In genomic region chr11:115876438-115876837, GRCm38 (mm10) we compare ENCODE assay signal across 20 mouse cellular contexts. TPM values are rescaled to one million over a fixed set of nuclear protein-coding genes. Genes with fewer than 3 reads are reported as not detected.
DNase-seq lines count a peak whose midpoint lies in the region; ATAC-seq and TF ChIP-seq lines count a peak whose summit lies in the region.
"Had no signal": no experiment of that assay in that cellular context is flagged by ENCODE, and none has a peak within 500 bp of the region (broad histone marks: within the 10 kb centered on the region; RNA-seq: fewer than 3 reads in every experiment).

No protein-coding gene starts in this region.

- H3K9ac ChIP-seq in liver, embryonic 14.5 days (replicated peaks): no peak overlapping the region
- no peak overlapping the region for H3K9ac ChIP-seq in liver, embryonic 12.5 days
- H3K9ac ChIP-seq in CH12.LX (ENCODE audit: insufficient read depth, low read depth): no peak overlapping the region
- H3K9ac ChIP-seq in intestine, embryonic 15.5 days: no peak overlapping the region
- H3K9ac ChIP-seq: embryonic facial prominence, embryonic 15.5 days; limb, embryonic 12.5 days; midbrain, embryonic 13.5 days had no signal

- no peak overlapping the region for H3K4me3 ChIP-seq in liver, embryonic 14.5 days (ENCODE audit: insufficient read depth in 1 of 2, low read depth in 2 of 2, low read length in 2 of 2)
- H3K4me3 ChIP-seq in liver, embryonic 12.5 days: no peak overlapping the region
- H3K4me3 ChIP-seq in CH12.LX (replicated peaks in 1 of 3; ENCODE audit: low read depth in 2 of 3, low read length in 2 of 3, poor library complexity in 1 of 3): no peak overlapping the region
- no peak overlapping the region for H3K4me3 ChIP-seq in intestine, embryonic 15.5 days (replicated peaks)
- H3K4me3 ChIP-seq: embryonic facial prominence, embryonic 15.5 days; forebrain, embryonic 10.5 days; limb, embryonic 12.5 days; midbrain, embryonic 13.5 days had no signal

- H3K4me1 ChIP-seq in liver, embryonic 14.5 days (replicated peaks; ENCODE audit: control insufficient read depth in 2 of 2, insufficient read depth in 2 of 2, low read length in 1 of 2): peaks cover 0 to 14% of the 10 kb centered on the region in 2 experiments; a peak in 2 of 4 replicates
- peaks cover 25% of the 10 kb centered on the region for H3K4me1 ChIP-seq in liver, embryonic 12.5 days
- peaks cover 5 to 20% of the 10 kb centered on the region in 2 experiments; a peak in 3 of 4 replicates for H3K4me1 ChIP-seq in CH12.LX (ENCODE audit: control insufficient read depth in 1 of 2, insufficient read depth in 2 of 2)
- peaks cover 21% of the 10 kb centered on the region for H3K4me1 ChIP-seq in intestine, embryonic 15.5 days (replicated peaks)
- H3K4me1 ChIP-seq: embryonic facial prominence, embryonic 15.5 days; limb, embryonic 12.5 days; midbrain, embryonic 13.5 days had no signal

- H3K79me2 ChIP-seq in CH12.LX (replicated peaks; ENCODE audit: control insufficient read depth, extremely low read depth, insufficient read depth, poor library complexity, severe bottlenecking): no peaks in the 10 kb centered on the region

- TF ChIP-seq CTCF in liver, embryonic 14.5 days (IDR thresholded peaks at IDR 0.05; ENCODE audit: low read depth): peak; percentile 44
- TF ChIP-seq CTCF in CH12.LX (conservative IDR thresholded peaks at IDR 0.05 in 1 of 2, IDR thresholded peaks at IDR 0.05 in 1 of 2; ENCODE audit: low read depth in 2 of 2, low read length in 2 of 2): peak; percentile 11 to 42; a peak in 2 of 4 replicates

- WGBS in liver, embryonic 14.5 days (ENCODE audit: insufficient replicate concordance): 61% methylated on average over 5 of the region's 5 CpGs
- 66% methylated on average over 5 of the region's 5 CpGs for WGBS in liver, embryonic 12.5 days (ENCODE audit: insufficient replicate concordance)
- WGBS in intestine, embryonic 15.5 days: 76% methylated on average over 5 of the region's 5 CpGs

- no peaks in the 10 kb centered on the region for H3K36me3 ChIP-seq in liver, embryonic 14.5 days (replicated peaks; ENCODE audit: control insufficient read depth, insufficient read depth, low read depth)
- H3K36me3 ChIP-seq in liver, embryonic 12.5 days: no peaks in the 10 kb centered on the region
- H3K36me3 ChIP-seq in CH12.LX (replicated peaks in 1 of 2; ENCODE audit: control insufficient read depth in 1 of 2, insufficient read depth in 1 of 2, low read length in 1 of 2): no peaks in the 10 kb centered on the region
- H3K36me3 ChIP-seq in intestine, embryonic 15.5 days: no peaks in the 10 kb centered on the region
- H3K36me3 ChIP-seq: embryonic facial prominence, embryonic 15.5 days; forebrain, embryonic 10.5 days; limb, embryonic 12.5 days; midbrain, embryonic 13.5 days had no signal

- ATAC-seq in liver, embryonic 14.5 days (ENCODE audit: insufficient read depth): no peak
- ATAC-seq in liver, embryonic 12.5 days: no peak
- ATAC-seq in intestine, embryonic 15.5 days: no peak
- ATAC-seq: hindbrain, postnatal 0 days; midbrain, embryonic 13.5 days had no signal

- no peaks in the 10 kb centered on the region for H3K27me3 ChIP-seq in liver, embryonic 14.5 days (ENCODE audit: control insufficient read depth, insufficient read depth, low read length)
- peaks cover 37% of the 10 kb centered on the region for H3K27me3 ChIP-seq in liver, embryonic 12.5 days (replicated peaks)
- peaks cover 2% of the 10 kb centered on the region for H3K27me3 ChIP-seq in CH12.LX (replicated peaks)
- H3K27me3 ChIP-seq in intestine, embryonic 15.5 days (replicated peaks): no peaks in the 10 kb centered on the region
- H3K27me3 ChIP-seq: embryonic facial prominence, embryonic 15.5 days; midbrain, embryonic 13.5 days had no signal

- in situ Hi-C loops in CH12.LX (cut with MboI; ENCODE audit: low pct_ligation_motif_present, low pct_unique_long_range_greater_than_20kb, low sequenced_read_pairs): no loop called here

- intact Hi-C loops in heart, postnatal 25 days (cut with DNase I): no loop called here

- H3K27ac ChIP-seq in liver, embryonic 14.5 days: no peak overlapping the region
- H3K27ac ChIP-seq in liver, embryonic 12.5 days: no peak overlapping the region
- H3K27ac ChIP-seq in CH12.LX (ENCODE audit: insufficient read depth, low read depth): no peak overlapping the region
- H3K27ac ChIP-seq in intestine, embryonic 15.5 days: peak overlapping the region; percentile 86; the same call in 1 of the 2 replicates
- H3K27ac ChIP-seq: embryonic facial prominence, embryonic 15.5 days; forebrain, embryonic 10.5 days; hindbrain, postnatal 0 days; limb, embryonic 12.5 days; macrophage; midbrain, embryonic 13.5 days had no signal

- H3K4me2 ChIP-seq in liver, embryonic 14.5 days (ENCODE audit: low read depth): no peak overlapping the region
- no peak overlapping the region for H3K4me2 ChIP-seq in liver, embryonic 12.5 days
- H3K4me2 ChIP-seq in CH12.LX (ENCODE audit: insufficient read depth, low read depth, poor library complexity, severe bottlenecking): no peak overlapping the region
- H3K4me2 ChIP-seq in intestine, embryonic 15.5 days (replicated peaks): peak overlapping the region; percentile 29; the same call in 1 of the 2 replicates
- H3K4me2 ChIP-seq: embryonic facial prominence, embryonic 15.5 days; limb, embryonic 12.5 days; midbrain, embryonic 13.5 days had no signal

- H3K9me3 ChIP-seq in liver, embryonic 14.5 days (ENCODE audit: control insufficient read depth, low read length): no peaks in the 10 kb centered on the region
- no peaks in the 10 kb centered on the region for H3K9me3 ChIP-seq in liver, embryonic 12.5 days (replicated peaks)
- H3K9me3 ChIP-seq in CH12.LX (replicated peaks; ENCODE audit: low read length): no peaks in the 10 kb centered on the region
- no peaks in the 10 kb centered on the region for H3K9me3 ChIP-seq in intestine, embryonic 15.5 days
- H3K9me3 ChIP-seq: embryonic facial prominence, embryonic 15.5 days; forebrain, embryonic 10.5 days; limb, embryonic 12.5 days; midbrain, embryonic 13.5 days had no signal

- DNase-seq in liver, embryonic 14.5 days (ENCODE audit: low read depth in 3 of 3, low spot score in 3 of 3): no peak
- DNase-seq in CH12.LX (ENCODE audit: extremely low read depth): no peak
- DNase-seq in ES-CJ7 (ENCODE audit: low read depth, low spot score): peak; percentile 53
- DNase-seq in heart, postnatal 25 days (ENCODE audit: low spot score): no peak
- no peak for DNase-seq in frontal cortex, adult 2 months (ENCODE audit: extremely low spot score in 1 of 2, low spot score in 1 of 2)
- DNase-seq in right cerebral cortex, postnatal 36 days (ENCODE audit: low spot score in 2 of 2): no peak
- DNase-seq: cerebellum, adult 9-11 months; kidney, postnatal 10 days; spleen, adult 18-20 months; thymus, postnatal 36 days had no signal

- no peak for TF ChIP-seq POLR2A in CH12.LX (IDR thresholded peaks at IDR 0.05; ENCODE audit: low read depth, low read length)

- dilution Hi-C loops in CH12.LX (cut with MboI; ENCODE audit: extremely low pct_ligation_motif_present, extremely low pct_unique_long_range_greater_than_20kb, low sequenced_read_pairs): no loop called here

- no peak for TF ChIP-seq EP300 in liver, embryonic 14.5 days (IDR thresholded peaks at IDR 0.05; ENCODE audit: low read depth)
- no peak for TF ChIP-seq EP300 in CH12.LX (IDR thresholded peaks at IDR 0.05; ENCODE audit: low read length)

- no peak for TF ChIP-seq RAD21 in CH12.LX (IDR thresholded peaks at IDR 0.05; ENCODE audit: low read depth, low read length)

RNA-seq across cellular contexts. Expression of gene Myo15b, which starts 18.2 kb away (rescaled TPM):
- polyA plus RNA-seq in liver, embryonic 14.5 days (2012; rRNA removed): 0.36 and 0.42 TPM in 2 replicates
- 0.09 and 0.29 TPM in 2 replicates for polyA plus RNA-seq in liver, embryonic 14.5 days (2014; fragmentation: Nextera tagmentation; extraction: Ambion mirVana)
- polyA plus RNA-seq in liver, embryonic 12.5 days (2016; fragmentation: Nextera tagmentation; extraction: Ambion mirVana): 0.38 and 0.83 TPM in 2 replicates
- total RNA-seq in CH12.LX (2012; rRNA removed): 0.17 and 0.21 TPM in 2 replicates
- not detected in 2 replicates for total RNA-seq in CH12.LX (2014; rRNA removed)
- 0.43 and 0.72 TPM in 2 replicates for polyA plus RNA-seq in CH12.LX (2012; ENCODE audit: insufficient read length, low read depth)
- 95.2 and 111 TPM in 2 replicates for polyA plus RNA-seq in intestine, embryonic 15.5 days (2015; fragmentation: Nextera tagmentation; extraction: Ambion mirVana)
- total RNA-seq in heart, postnatal 25 days (2021): under 1 TPM in 1 of 2 experiments, not detected in 1; 0.08 TPM
- 0.55 and 1.1 TPM in 2 replicates for polyA plus RNA-seq in frontal cortex, adult 2 months (2012; rRNA removed)
- total RNA-seq: neutrophil, adult 5-6 weeks had no signal
- polyA plus RNA-seq: limb, embryonic 12.5 days had no signal

RNA-seq across cellular contexts. Expression of gene Smim5, which starts 23.3 kb away (rescaled TPM):
- 20.6 and 25.1 TPM in 2 replicates for polyA plus RNA-seq in liver, embryonic 14.5 days (2012; rRNA removed)
- polyA plus RNA-seq in liver, embryonic 14.5 days (2014; fragmentation: Nextera tagmentation; extraction: Ambion mirVana): 45.3 and 48.8 TPM in 2 replicates
- polyA plus RNA-seq in liver, embryonic 12.5 days (2016; fragmentation: Nextera tagmentation; extraction: Ambion mirVana): 47.5 and 48.9 TPM in 2 replicates
- total RNA-seq in CH12.LX (2012; rRNA removed): 0.42 and 0.46 TPM in 2 replicates
- total RNA-seq in CH12.LX (2014; rRNA removed): 0.98 and 1.6 TPM in 2 replicates
- polyA plus RNA-seq in CH12.LX (2012; ENCODE audit: insufficient read length, low read depth): 1.4 and 2.3 TPM in 2 replicates
- polyA plus RNA-seq in intestine, embryonic 15.5 days (2015; fragmentation: Nextera tagmentation; extraction: Ambion mirVana): 1.6 and 3.0 TPM in 2 replicates
- total RNA-seq in heart, postnatal 25 days (2021): 10 to 100 TPM; 19.7 to 20.2 TPM
- 0.64 TPM in 1 of 2 replicates, not detected in the other for polyA plus RNA-seq in frontal cortex, adult 2 months (2012; rRNA removed)

RNA-seq across cellular contexts. Expression of gene Smim6, which starts 35.4 kb away (rescaled TPM):
- polyA plus RNA-seq in liver, embryonic 14.5 days (2012; rRNA removed): 1.5 and 1.8 TPM in 2 replicates
- polyA plus RNA-seq in liver, embryonic 14.5 days (2014; fragmentation: Nextera tagmentation; extraction: Ambion mirVana): 2.0 and 2.2 TPM in 2 replicates
- polyA plus RNA-seq in liver, embryonic 12.5 days (2016; fragmentation: Nextera tagmentation; extraction: Ambion mirVana): 3.1 and 3.7 TPM in 2 replicates
- total RNA-seq in CH12.LX (2012; rRNA removed) (0.21 and 0.29 TPM in 2 replicates), CH12.LX (2014; rRNA removed) (not detected in 2 replicates)
- 0.56 and 0.59 TPM in 2 replicates for polyA plus RNA-seq in CH12.LX (2012; ENCODE audit: insufficient read length, low read depth)
- 25.4 and 31.4 TPM in 2 replicates for polyA plus RNA-seq in intestine, embryonic 15.5 days (2015; fragmentation: Nextera tagmentation; extraction: Ambion mirVana)
- total RNA-seq in heart, postnatal 25 days (2021): under 1 TPM in 1 of 2 experiments, not detected in 1; 0.26 TPM
- polyA plus RNA-seq in frontal cortex, adult 2 months (2012; rRNA removed): not detected in 2 replicates
- total RNA-seq: hindbrain, postnatal 0 days; layer of hippocampus, adult 8-10 months; neutrophil, adult 5-6 weeks had no signal
- polyA plus RNA-seq: macrophage had no signal

RNA-seq across cellular contexts. Expression of gene Llgl2, which starts 52.6 kb away (rescaled TPM):
- 9.4 and 10.5 TPM in 2 replicates for polyA plus RNA-seq in liver, embryonic 14.5 days (2012; rRNA removed)
- 7.5 and 9.3 TPM in 2 replicates for polyA plus RNA-seq in liver, embryonic 14.5 days (2014; fragmentation: Nextera tagmentation; extraction: Ambion mirVana)
- 13.4 and 14.3 TPM in 2 replicates for polyA plus RNA-seq in liver, embryonic 12.5 days (2016; fragmentation: Nextera tagmentation; extraction: Ambion mirVana)
- total RNA-seq in CH12.LX (2012; rRNA removed) (12.3 and 14.7 TPM in 2 replicates), CH12.LX (2014; rRNA removed) (3.8 and 4.4 TPM in 2 replicates)
- 6.8 and 9.2 TPM in 2 replicates for polyA plus RNA-seq in CH12.LX (2012; ENCODE audit: insufficient read length, low read depth)
- 77.2 and 80.6 TPM in 2 replicates for polyA plus RNA-seq in intestine, embryonic 15.5 days (2015; fragmentation: Nextera tagmentation; extraction: Ambion mirVana)
- total RNA-seq in heart, postnatal 25 days (2021): 10 to 100 TPM; 15.1 to 21.5 TPM
- polyA plus RNA-seq in frontal cortex, adult 2 months (2012; rRNA removed): 2.8 and 3.2 TPM in 2 replicates

RNA-seq across cellular contexts. Expression of gene Sap30bp, which starts 56.6 kb away (rescaled TPM):
- polyA plus RNA-seq in liver, embryonic 14.5 days (2012; rRNA removed): 8.7 and 22.6 TPM in 2 replicates
- polyA plus RNA-seq in liver, embryonic 14.5 days (2014; fragmentation: Nextera tagmentation; extraction: Ambion mirVana): 20.0 and 21.2 TPM in 2 replicates
- 23.1 and 24.5 TPM in 2 replicates for polyA plus RNA-seq in liver, embryonic 12.5 days (2016; fragmentation: Nextera tagmentation; extraction: Ambion mirVana)
- 72.2 and 83.6 TPM in 2 replicates for total RNA-seq in CH12.LX (2012; rRNA removed)
- 256 and 275 TPM in 2 replicates for total RNA-seq in CH12.LX (2014; rRNA removed)
- polyA plus RNA-seq in CH12.LX (2012; ENCODE audit: insufficient read length, low read depth): 167 and 219 TPM in 2 replicates
- 31.6 and 38.2 TPM in 2 replicates for polyA plus RNA-seq in intestine, embryonic 15.5 days (2015; fragmentation: Nextera tagmentation; extraction: Ambion mirVana)
- total RNA-seq in heart, postnatal 25 days (2021): 10 to 100 TPM; 14.1 to 17.4 TPM
- 71.9 and 89.0 TPM in 2 replicates for polyA plus RNA-seq in frontal cortex, adult 2 months (2012; rRNA removed)

Comparison
In these comparisons a context has a peak if more than half of its experiments do, and no peak if none do; other contexts are left out.
1. RNA of gene Myo15b, which starts 18.2 kb away (polyA plus RNA-seq): 95.2 to 111 TPM in intestine, embryonic 15.5 days; 0.55 to 1.1 TPM in frontal cortex, adult 2 months, 0.38 to 0.83 TPM in liver, embryonic 12.5 days, 0.43 to 0.72 TPM in CH12.LX and 0.09 to 0.42 TPM in liver, embryonic 14.5 days; every median in the first group is over 10 times any median in the second.